Mouse (Mus musculus): Measurements from ENCODE around the gene Cd5.

Cd5 gene

GRCm38 (mm10) chr19:10758708-10759107, 19.9 kb upstream of the Cd5 start:
- DNase-seq (ENCODE audit: low read depth) = no peak

- DNase-seq (ENCODE audit: low read depth) = no peak
Observed at GRCm38 (mm10) chr19:10757526-10757925, 18.7 kb upstream of the Cd5 start.

- DNase-seq (ENCODE audit: low read depth) = no peak
Observed at GRCm38 (mm10) chr19:10757125-10757524, 18.3 kb upstream of the Cd5 start.

GRCm38 (mm10) chr19:10752646-10753045, 13.8 kb upstream of the Cd5 start:
- no peak for DNase-seq (ENCODE audit: low read depth)

- DNase-seq (ENCODE audit: low read depth) = no peak
Observed at GRCm38 (mm10) chr19:10752106-10752505, 13.3 kb upstream of the Cd5 start.

GRCm38 (mm10) chr19:10751607-10752006, 12.8 kb upstream of the Cd5 start:
- no peak for DNase-seq (ENCODE audit: low read depth)

GRCm38 (mm10) chr19:10750161-10750560, 11.4 kb upstream of the Cd5 start:
- DNase-seq (ENCODE audit: low read depth) = no peak

- DNase-seq (ENCODE audit: low read depth) = no peak
Observed at GRCm38 (mm10) chr19:10749295-10749694, 10.5 kb upstream of the Cd5 start.

GRCm38 (mm10) chr19:10748401-10749102, 9.8 kb upstream of the Cd5 start:
- DNase-seq (ENCODE audit: low read depth) = no peak

- DNase-seq (ENCODE audit: low read depth) = peak; percentile 37
Observed at GRCm38 (mm10) chr19:10747718-10748117, 8.9 kb upstream of the Cd5 start.

GRCm38 (mm10) chr19:10747182-10747581, 8.4 kb upstream of the Cd5 start:
- DNase-seq (ENCODE audit: low read depth) = no peak

- no peak for DNase-seq (ENCODE audit: low read depth)
Observed at GRCm38 (mm10) chr19:10742565-10742964, 3.8 kb upstream of the Cd5 start.

- no peak for DNase-seq (ENCODE audit: low read depth)
Observed at GRCm38 (mm10) chr19:10742145-10742544, 3.3 kb upstream of the Cd5 start.

- DNase-seq (ENCODE audit: low read depth) = no peak
Observed at GRCm38 (mm10) chr19:10740641-10741440, 2.0 kb upstream of the Cd5 start.

GRCm38 (mm10) chr19:10739916-10740315, 1.1 kb upstream of the Cd5 start:
- DNase-seq (ENCODE audit: low read depth) = no peak

GRCm38 (mm10) chr19:10738038-10738437, 764 bp downstream of the Cd5 start:
- DNase-seq (ENCODE audit: low read depth) = no peak

GRCm38 (mm10) chr19:10735861-10736260, 2.9 kb downstream of the Cd5 start:
- no peak for DNase-seq (ENCODE audit: low read depth)

GRCm38 (mm10) chr19:10735061-10735460, 3.7 kb downstream of the Cd5 start:
- DNase-seq (ENCODE audit: low read depth) = no peak

- DNase-seq (ENCODE audit: low read depth) = no peak
Observed at GRCm38 (mm10) chr19:10734554-10734953, 4.2 kb downstream of the Cd5 start.

- no peak for DNase-seq (ENCODE audit: low read depth)
Observed at GRCm38 (mm10) chr19:10733501-10734127, 5.2 kb downstream of the Cd5 start.

- no peak for DNase-seq (ENCODE audit: low read depth)
Observed at GRCm38 (mm10) chr19:10732741-10733140, 6.1 kb downstream of the Cd5 start.

- no peak for DNase-seq (ENCODE audit: low read depth)
Observed at GRCm38 (mm10) chr19:10731975-10732374, 6.8 kb downstream of the Cd5 start.

- no peak for DNase-seq (ENCODE audit: low read depth)
Observed at GRCm38 (mm10) chr19:10730469-10730868, 8.3 kb downstream of the Cd5 start.

Data from 416B (cell line).